Comparison of ENCODE assay signal across 14 mouse cellular contexts in genomic region chr12:110497013-110497412, GRCm38 (mm10). TPM values are rescaled to one million over a fixed set of nuclear protein-coding genes. Genes with fewer than 3 reads are reported as not detected.
DNase-seq lines count a peak whose midpoint lies in the region; ATAC-seq and TF ChIP-seq lines count a peak whose summit lies in the region.
"Had no signal": no experiment of that assay in that cellular context is flagged by ENCODE, and none has a peak within 500 bp of the region (broad histone marks: within the 10 kb centered on the region; RNA-seq: fewer than 3 reads in every experiment).

No protein-coding gene starts in this region.

- H3K4me3 ChIP-seq in heart, embryonic 13.5 days: no peak overlapping the region
- H3K4me3 ChIP-seq in spleen, adult 2 months (ENCODE audit: extremely low read depth, insufficient read depth, insufficient read length): no peak overlapping the region
- H3K4me3 ChIP-seq in heart, postnatal 0 days (ENCODE audit: low read depth, low read length): no peak overlapping the region
- no peak overlapping the region for H3K4me3 ChIP-seq in stomach, embryonic 16.5 days (replicated peaks; ENCODE audit: low read length)
- H3K4me3 ChIP-seq in hindbrain, embryonic 14.5 days (replicated peaks; ENCODE audit: low read length): no peak overlapping the region
- H3K4me3 ChIP-seq: embryonic facial prominence, embryonic 15.5 days; forebrain, embryonic 12.5 days; liver, embryonic 12.5 days; midbrain, embryonic 15.5 days had no signal

- no peak for TF ChIP-seq CTCF in spleen, adult 2 months (IDR thresholded peaks at IDR 0.05; ENCODE audit: extremely low read depth, insufficient read depth, insufficient read length, insufficient replicate concordance)
- TF ChIP-seq CTCF in heart, postnatal 0 days (IDR thresholded peaks at IDR 0.05; ENCODE audit: low read depth): no peak

- H3K36me3 ChIP-seq in heart, embryonic 13.5 days: peaks cover 3% of the 10 kb centered on the region; the same call in 1 of the 2 replicates
- no peaks in the 10 kb centered on the region for H3K36me3 ChIP-seq in spleen, adult 2 months (ENCODE audit: control insufficient read depth, insufficient read depth, low read length)
- H3K36me3 ChIP-seq in heart, postnatal 0 days (replicated peaks; ENCODE audit: control insufficient read depth, insufficient read depth, low read length): no peaks in the 10 kb centered on the region
- no peaks in the 10 kb centered on the region; the same call in 1 of the 2 replicates for H3K36me3 ChIP-seq in stomach, embryonic 16.5 days (ENCODE audit: control insufficient read depth, insufficient read depth, low read length)
- H3K36me3 ChIP-seq in hindbrain, embryonic 14.5 days (replicated peaks; ENCODE audit: control insufficient read depth, insufficient read depth): no peaks in the 10 kb centered on the region
- H3K36me3 ChIP-seq: forebrain, embryonic 12.5 days; midbrain, embryonic 15.5 days had no signal

- no peak for ATAC-seq in heart, embryonic 13.5 days (ENCODE audit: extremely low read depth, insufficient number of reproducible peaks, low FRiP score, low TSS enrichment)
- no peak for ATAC-seq in heart, postnatal 0 days (ENCODE audit: insufficient read depth, low read depth)
- ATAC-seq in stomach, embryonic 16.5 days (ENCODE audit: insufficient read depth, low FRiP score): no peak
- no peak for ATAC-seq in hindbrain, embryonic 14.5 days (ENCODE audit: low FRiP score)
- ATAC-seq: liver, embryonic 12.5 days; midbrain, embryonic 15.5 days had no signal

- TF ChIP-seq POLR2A in spleen, adult 2 months (IDR thresholded peaks at IDR 0.05; ENCODE audit: low read depth, low read length): no peak

- H3K9me3 ChIP-seq in heart, embryonic 13.5 days: no peaks in the 10 kb centered on the region
- H3K9me3 ChIP-seq in heart, postnatal 0 days (replicated peaks; ENCODE audit: control insufficient read depth, low read length): no peaks in the 10 kb centered on the region
- no peaks in the 10 kb centered on the region for H3K9me3 ChIP-seq in stomach, embryonic 16.5 days (replicated peaks; ENCODE audit: control insufficient read depth, low read length)
- H3K9me3 ChIP-seq in hindbrain, embryonic 14.5 days (ENCODE audit: control insufficient read depth, low read length): no peaks in the 10 kb centered on the region
- H3K9me3 ChIP-seq: embryonic facial prominence, embryonic 15.5 days; forebrain, embryonic 12.5 days; liver, embryonic 12.5 days; midbrain, embryonic 15.5 days had no signal

- WGBS in heart, embryonic 13.5 days: 30% methylated on average over 3 of the region's 3 CpGs
- WGBS in spleen, adult 2 months: 66% methylated on average over 3 of the region's 3 CpGs
- 26% methylated on average over 3 of the region's 3 CpGs for WGBS in heart, postnatal 0 days
- 24% methylated on average over 3 of the region's 3 CpGs for WGBS in stomach, embryonic 16.5 days
- 80% methylated on average over 3 of the region's 3 CpGs for WGBS in hindbrain, embryonic 14.5 days

- H3K4me2 ChIP-seq in heart, embryonic 13.5 days: peak overlapping the region; percentile 24
- H3K4me2 ChIP-seq in heart, postnatal 0 days (ENCODE audit: low read depth, low read length): no peak overlapping the region
- no peak overlapping the region for H3K4me2 ChIP-seq in stomach, embryonic 16.5 days (ENCODE audit: low read depth, low read length)
- no peak overlapping the region for H3K4me2 ChIP-seq in hindbrain, embryonic 14.5 days (replicated peaks)
- H3K4me2 ChIP-seq: embryonic facial prominence, embryonic 15.5 days; forebrain, embryonic 12.5 days; midbrain, embryonic 15.5 days had no signal

- H3K27me3 ChIP-seq in heart, embryonic 13.5 days (replicated peaks): no peaks in the 10 kb centered on the region
- H3K27me3 ChIP-seq in spleen, adult 2 months (ENCODE audit: control insufficient read depth, insufficient read depth, low read length): no peaks in the 10 kb centered on the region
- H3K27me3 ChIP-seq in heart, postnatal 0 days (ENCODE audit: control insufficient read depth, insufficient read depth, low read length): no peaks in the 10 kb centered on the region
- H3K27me3 ChIP-seq in stomach, embryonic 16.5 days (ENCODE audit: control insufficient read depth, insufficient read depth, low read length): no peaks in the 10 kb centered on the region
- no peaks in the 10 kb centered on the region for H3K27me3 ChIP-seq in hindbrain, embryonic 14.5 days (ENCODE audit: control insufficient read depth, insufficient read depth, low read length)
- H3K27me3 ChIP-seq: embryonic facial prominence, embryonic 15.5 days; forebrain, embryonic 12.5 days; liver, embryonic 12.5 days; midbrain, embryonic 15.5 days had no signal

- H3K4me1 ChIP-seq in heart, embryonic 13.5 days: peaks cover 68% of the 10 kb centered on the region
- H3K4me1 ChIP-seq in spleen, adult 2 months (ENCODE audit: control insufficient read depth, insufficient read depth, insufficient read length): peaks cover 48% of the 10 kb centered on the region; the same call in 1 of the 2 replicates
- peaks cover 52% of the 10 kb centered on the region for H3K4me1 ChIP-seq in heart, postnatal 0 days (ENCODE audit: control insufficient read depth, insufficient read depth)
- peaks cover 35% of the 10 kb centered on the region for H3K4me1 ChIP-seq in stomach, embryonic 16.5 days (ENCODE audit: control insufficient read depth, insufficient read depth, low read length)
- H3K4me1 ChIP-seq in hindbrain, embryonic 14.5 days (replicated peaks; ENCODE audit: control insufficient read depth, insufficient read depth, low read length): peaks cover 10% of the 10 kb centered on the region; the same call in 1 of the 2 replicates

- peak overlapping the region; percentile 85 for H3K27ac ChIP-seq in heart, embryonic 13.5 days (replicated peaks)
- H3K27ac ChIP-seq in spleen, adult 2 months (ENCODE audit: insufficient read depth, low read length): peak overlapping the region; percentile 92
- H3K27ac ChIP-seq in heart, postnatal 0 days (ENCODE audit: low read depth): peak overlapping the region; percentile 83; the same call in 1 of the 2 replicates
- H3K27ac ChIP-seq in stomach, embryonic 16.5 days (ENCODE audit: low read length): peak overlapping the region; percentile 89
- H3K27ac ChIP-seq in hindbrain, embryonic 14.5 days: no peak overlapping the region
- H3K27ac ChIP-seq: embryonic facial prominence, embryonic 15.5 days; forebrain, embryonic 12.5 days; midbrain, embryonic 15.5 days had no signal

- H3K9ac ChIP-seq in heart, embryonic 13.5 days: peak overlapping the region; percentile 0
- H3K9ac ChIP-seq in heart, postnatal 0 days (replicated peaks; ENCODE audit: low read depth, low read length): no peak overlapping the region
- H3K9ac ChIP-seq in stomach, embryonic 16.5 days (ENCODE audit: low read length): no peak overlapping the region
- H3K9ac ChIP-seq in hindbrain, embryonic 14.5 days: no peak overlapping the region
- H3K9ac ChIP-seq: embryonic facial prominence, embryonic 15.5 days; forebrain, embryonic 12.5 days; liver, embryonic 12.5 days; midbrain, embryonic 15.5 days had no signal

- no peak for TF ChIP-seq EP300 in heart, postnatal 0 days (IDR thresholded peaks at IDR 0.05; ENCODE audit: low read depth)

- DNase-seq in heart, adult 9 months (ENCODE audit: low spot score in 2 of 2): no peak
- DNase-seq in spleen, adult 2 months (ENCODE audit: low read depth in 1 of 2, low spot score in 2 of 2): no peak
- DNase-seq in spleen, postnatal 36 days (ENCODE audit: low spot score in 2 of 2): no peak
- no peak for DNase-seq in heart, postnatal 0 days (ENCODE audit: low spot score)
- DNase-seq in hindbrain, embryonic 14.5 days (ENCODE audit: low spot score): no peak
- no peak for DNase-seq in gastrocnemius, adult 8-10 months (ENCODE audit: low spot score in 2 of 2)
- DNase-seq: cerebellum, adult 8-10 months; thymus, adult 18-20 months had no signal

RNA-seq across cellular contexts. Expression of gene Ppp2r5c, which starts 50.1 kb away (rescaled TPM):
- polyA plus RNA-seq in heart, embryonic 13.5 days (2015; fragmentation: Nextera tagmentation; extraction: Ambion mirVana): 113 and 127 TPM in 2 replicates
- polyA plus RNA-seq in spleen, adult 2 months (2012; rRNA removed): 22.0 and 22.8 TPM in 2 replicates
- total RNA-seq in heart, postnatal 0 days (2014; rRNA removed; ENCODE audit: low replicate concordance): 103 and 104 TPM in 2 replicates
- 108 and 118 TPM in 2 replicates for polyA plus RNA-seq in heart, postnatal 0 days (2015; fragmentation: Nextera tagmentation; extraction: Ambion mirVana)
- polyA plus RNA-seq in stomach, embryonic 16.5 days (2015; fragmentation: Nextera tagmentation; extraction: Ambion mirVana): 145 and 146 TPM in 2 replicates
- 163 TPM in 2 replicates for polyA plus RNA-seq in hindbrain, embryonic 14.5 days (2014; fragmentation: Nextera tagmentation; extraction: Ambion mirVana)
- total RNA-seq in gastrocnemius, adult 8-10 months (2022): 10 to 100 TPM; 64.1 to 73.9 (median 67.9) TPM
